Mouse (Mus musculus) E14TG2a.4 (cell line): Measurements from ENCODE around the gene Adamts13.

Experiments
- CTCF ChIP-seq: conservative IDR thresholded peaks from 2 replicates; pipeline ENCODE4 v1.5.1; 2014; ENCODE audit warnings: low read length
- NANOG ChIP-seq: IDR thresholded peaks from 2 replicates; pipeline ENCODE4 v1.6.1; 2014; ENCODE audit warnings: borderline replicate concordance, low read length, mixed read lengths
- POU5F1 ChIP-seq: IDR thresholded peaks from 2 replicates; pipeline ENCODE4 v1.6.1; 2014; ENCODE audit warnings: low read length, borderline replicate concordance

GRCm38 (mm10) chr2:27042131-27042844 is 69.1 kb downstream of the Adamts13 start:
- TF ChIP-seq CTCF (no peak), NANOG (no peak), POU5F1 (no peak)
